Mouse (Mus musculus) left cerebral cortex, adult 18-20 months (tissue): ENCODE measurements around the gene Ror2. TPM values are rescaled to one million over a fixed set of nuclear protein-coding genes. Genes with fewer than 3 reads are reported as not detected.

Experiments
- DNase-seq, 2 experiments: peaks; one replicate each; pipeline ENCODE4 v3.0.0; 2021 to 2022; ENCODE audit warnings: low spot score in 2 of 2, mixed read lengths in 1 of 2
- total RNA-seq, 2 experiments: library from RNA; stranded (reverse); gene quantifications; 2 replicates each; pipeline ENCODE4 v1.2.3; 2021

Ror2 gene
- total RNA-seq, 2 experiments from 2014 or later = 1.1 to 1.8 TPM

DNA sequence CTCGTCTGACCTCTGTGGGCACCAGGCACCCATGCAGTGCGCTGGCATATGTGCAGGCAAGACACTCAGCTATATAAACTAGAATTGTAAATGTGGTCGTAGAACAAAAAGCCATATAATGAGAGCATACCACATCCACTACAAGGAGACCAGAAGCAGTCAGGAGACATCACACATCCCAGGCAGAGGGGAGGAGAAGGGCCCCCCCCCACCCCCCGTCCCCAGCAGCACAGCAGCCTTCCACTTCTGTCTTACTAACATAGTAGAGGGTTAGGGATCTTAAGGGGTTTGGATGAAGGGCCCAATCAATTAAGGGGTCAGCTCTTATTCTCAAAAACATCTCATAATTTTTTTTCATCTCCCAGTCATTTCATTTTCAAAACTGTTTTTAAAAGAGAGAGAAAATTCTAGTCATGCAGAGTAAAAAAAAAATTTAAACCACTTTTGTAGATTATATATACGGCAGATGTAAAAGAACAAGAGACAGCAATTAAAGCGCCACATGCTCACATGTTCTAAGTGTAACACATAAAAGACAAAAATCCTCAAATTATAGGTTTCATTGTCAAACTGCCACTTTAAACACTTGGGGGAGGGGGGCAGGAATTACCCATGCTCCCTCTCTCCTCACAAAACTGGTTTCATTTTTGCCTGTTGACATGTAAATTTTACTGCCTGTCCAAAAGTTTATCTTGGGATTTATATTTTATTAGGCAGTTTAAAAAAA is 89.8 kb downstream of the Ror2 start:
- no peak for DNase-seq

DNA sequence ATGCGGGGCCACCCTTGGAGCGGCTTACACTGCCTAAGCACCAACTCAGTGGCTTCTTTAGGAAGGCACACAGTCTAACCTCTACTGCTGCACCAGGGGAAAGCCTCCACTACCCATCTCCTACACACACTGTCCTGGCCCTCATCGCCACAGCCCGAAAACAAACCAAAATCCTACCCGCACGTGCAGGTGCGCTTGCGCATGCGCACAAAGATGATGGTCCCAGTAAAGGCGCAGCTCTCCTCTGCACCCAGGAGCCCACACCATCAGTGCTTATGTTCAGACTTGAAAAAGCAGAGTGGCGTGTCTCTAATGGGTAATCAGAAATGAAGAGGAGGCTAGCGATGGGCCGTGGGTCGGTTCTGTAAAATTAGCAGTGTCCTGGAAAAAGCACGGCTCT is 91.6 kb downstream of the Ror2 start:
- DNase-seq = no peak

DNA sequence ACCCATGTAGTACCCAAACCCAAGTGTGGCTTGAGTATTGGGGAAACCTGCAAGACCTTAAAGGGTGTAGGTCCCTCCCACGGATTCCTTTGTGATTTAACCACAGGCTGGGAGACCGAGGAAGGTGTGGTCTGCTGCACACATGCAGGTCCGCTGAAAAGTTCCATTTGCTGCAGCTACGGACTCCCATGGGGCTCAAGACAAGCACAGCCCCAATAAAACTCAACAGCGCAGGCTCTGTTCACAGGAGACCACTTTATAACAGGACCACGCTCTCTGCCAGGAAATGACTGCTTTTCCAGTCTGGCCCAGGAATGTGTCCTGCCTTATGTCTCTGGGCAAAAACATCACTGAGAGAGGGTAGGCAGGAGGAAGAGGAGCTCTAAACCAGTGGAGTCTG is 92.2 kb downstream of the Ror2 start:
- DNase-seq = no peak

DNA sequence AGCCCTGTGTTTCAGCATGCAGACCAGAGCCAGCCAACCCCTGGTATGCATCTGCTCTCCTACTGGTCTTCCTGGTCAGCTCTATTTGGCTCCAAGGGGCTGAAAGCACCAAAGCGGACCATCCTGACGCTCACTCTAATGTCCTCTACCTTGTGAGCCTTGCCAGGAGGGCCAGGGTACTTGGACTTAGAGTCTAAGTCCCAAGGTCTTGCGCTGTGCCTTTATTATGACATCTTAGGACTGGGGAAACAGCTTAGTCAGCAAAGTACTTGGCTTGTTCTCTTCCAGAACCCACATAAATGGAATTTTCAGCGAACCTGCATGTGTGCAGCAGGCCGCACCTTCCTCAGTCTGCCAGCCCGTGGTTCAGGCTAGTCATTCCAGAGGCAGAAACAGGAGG is 93.6 kb downstream of the Ror2 start:
- no peak for DNase-seq

DNA sequence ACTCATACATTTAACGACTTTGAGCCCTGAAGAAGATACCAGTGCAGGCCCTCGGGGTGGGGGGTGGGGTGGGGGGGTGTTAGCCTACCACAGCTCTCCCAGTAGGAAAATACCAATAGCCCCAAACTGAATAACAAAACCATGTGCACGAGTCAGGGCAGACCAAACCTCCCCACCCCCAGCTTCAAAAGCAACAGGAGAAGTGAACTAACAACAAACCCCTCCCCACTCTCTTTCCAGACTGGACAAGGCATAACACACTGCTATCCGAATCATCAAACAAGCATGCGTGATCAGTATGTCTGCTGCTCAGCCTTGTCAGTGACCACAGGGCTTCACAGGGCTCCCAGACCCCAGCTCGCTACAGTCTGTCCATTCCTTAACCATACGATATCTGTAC is 94.3 kb downstream of the Ror2 start:
- DNase-seq = no peak

DNA sequence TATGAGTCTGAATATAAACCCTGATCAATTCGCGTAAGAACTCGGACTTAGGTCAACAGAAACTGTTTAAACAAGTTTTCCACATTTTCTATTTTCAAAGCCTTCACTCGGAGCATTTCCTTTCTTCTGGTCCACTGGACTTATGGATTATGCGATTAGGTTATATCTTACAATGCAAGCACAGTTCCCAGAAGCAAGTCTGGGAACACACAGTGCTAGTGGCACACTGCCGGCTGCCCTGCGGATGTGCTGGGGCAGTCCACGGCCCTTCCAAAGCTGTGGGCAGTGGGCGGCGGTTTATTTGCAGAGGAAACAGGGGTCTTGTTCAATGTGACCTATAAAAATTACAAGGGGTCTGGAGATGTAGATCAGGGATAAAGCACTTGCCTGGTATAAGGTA is 97.0 kb downstream of the Ror2 start:
- no peak for DNase-seq

DNA sequence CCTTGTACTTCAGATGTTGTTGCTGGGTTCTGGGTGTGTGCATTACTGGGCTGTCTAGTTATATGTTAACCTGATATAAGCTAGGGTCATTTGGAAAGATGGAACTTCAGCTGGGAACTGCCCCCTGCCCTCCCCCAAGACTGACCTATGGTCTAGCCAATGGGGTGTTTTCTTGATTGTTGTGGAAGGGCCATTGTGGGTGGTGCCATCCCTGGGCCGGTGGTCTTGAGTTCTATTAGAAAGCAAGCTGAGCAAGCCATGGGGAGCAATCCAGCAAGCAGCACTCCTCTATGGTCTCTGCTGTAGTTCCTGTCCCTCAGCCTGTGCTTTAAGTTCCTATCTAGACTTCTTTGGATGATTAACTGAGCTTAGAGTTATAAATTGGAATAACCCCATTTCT is 101.1 kb downstream of the Ror2 start:
- no peak for DNase-seq

DNA sequence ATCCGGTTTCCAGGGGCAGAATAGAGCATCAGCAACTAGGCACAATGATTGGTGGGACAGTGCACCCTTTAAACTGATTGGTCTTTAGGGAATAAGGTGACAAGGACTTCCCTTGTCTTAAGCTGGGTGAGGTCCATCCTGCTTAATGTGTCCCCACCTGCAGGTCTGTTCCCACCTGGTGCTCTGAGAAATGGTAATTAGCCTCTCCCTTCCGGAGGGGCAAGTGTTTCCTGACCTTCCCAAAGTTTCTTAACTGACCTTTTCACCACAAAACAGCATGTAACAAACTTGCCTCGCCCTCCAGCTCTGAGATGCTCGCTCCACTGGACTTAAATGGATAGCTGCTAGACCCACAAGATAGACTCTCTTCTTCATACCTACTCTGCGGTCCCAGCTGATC is 101.8 kb downstream of the Ror2 start:
- no peak for DNase-seq

DNA sequence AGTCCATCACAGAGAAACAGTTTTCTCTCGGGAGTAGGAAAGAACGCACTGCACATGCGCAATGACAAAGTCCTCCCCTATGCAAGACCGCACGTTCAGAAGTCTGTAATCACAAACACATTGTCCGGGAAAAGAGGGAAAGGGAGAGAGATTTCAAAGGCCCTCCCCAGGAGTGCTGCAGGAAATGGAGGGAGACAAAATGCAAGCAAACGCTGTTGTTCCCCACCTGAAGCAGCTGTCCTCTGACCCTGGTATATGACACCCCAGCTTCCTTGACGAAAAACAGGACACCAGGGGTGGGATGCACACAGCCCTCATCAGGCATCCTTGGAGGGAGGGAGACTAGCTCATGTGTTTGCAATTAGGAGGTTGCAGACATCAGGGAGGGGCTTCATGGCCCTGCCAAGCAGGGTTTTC is 102.8 kb downstream of the Ror2 start:
- DNase-seq = no peak

DNA sequence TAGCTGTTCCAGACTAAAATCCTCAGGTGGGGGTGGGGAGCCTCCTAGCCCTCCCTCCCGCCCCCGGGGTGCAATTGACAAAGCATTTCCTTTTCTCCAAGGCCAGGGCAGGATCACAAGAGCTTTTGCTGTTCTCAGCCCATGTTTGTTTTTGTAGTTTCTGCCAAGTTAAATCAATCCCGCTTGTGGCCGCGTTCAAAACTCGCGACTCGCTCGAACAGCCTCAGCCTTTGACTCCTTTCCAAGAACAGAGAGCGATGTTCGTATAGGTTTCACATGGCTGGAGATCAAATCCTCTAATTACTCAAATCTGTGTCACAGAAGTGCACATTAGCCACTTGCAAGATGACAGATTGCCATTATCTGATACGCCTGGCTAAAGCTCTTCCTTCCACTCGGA is 107.3 kb downstream of the Ror2 start:
- no peak for DNase-seq

DNA sequence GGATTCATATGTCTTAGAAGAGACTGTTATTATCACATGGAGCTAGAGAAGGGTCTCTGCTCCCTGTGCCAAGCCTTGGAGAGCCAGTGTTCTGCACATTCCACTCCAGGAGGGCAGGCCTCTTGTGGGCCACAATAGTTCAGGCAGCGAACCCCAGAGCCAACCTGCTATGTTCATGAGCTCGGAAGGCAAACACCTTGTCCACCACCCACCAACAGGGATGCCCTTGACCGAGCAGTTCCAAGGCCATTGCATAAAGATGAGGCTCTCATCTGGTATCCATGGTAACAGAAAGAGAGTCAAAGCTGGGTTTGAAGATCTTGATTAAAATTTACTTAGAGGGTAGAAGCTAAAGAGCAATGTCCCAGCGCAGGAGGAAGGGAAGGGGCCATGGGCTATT is 107.8 kb downstream of the Ror2 start:
- DNase-seq = no peak

DNA sequence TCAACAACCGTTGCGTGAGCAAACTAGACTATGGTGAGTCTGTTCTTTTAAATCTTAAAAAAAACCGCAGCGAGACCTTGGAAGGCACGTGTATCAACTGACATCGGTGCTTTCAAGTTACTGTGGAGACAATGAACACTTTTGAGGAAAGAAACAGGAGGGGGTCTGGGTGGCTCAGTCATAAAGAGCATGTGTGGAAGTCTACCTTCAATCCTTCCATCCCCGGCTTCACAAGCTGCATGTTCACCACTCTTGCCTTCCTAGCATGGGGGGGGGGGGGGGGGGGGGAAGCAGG is 108.6 kb downstream of the Ror2 start:
- no peak for DNase-seq

DNA sequence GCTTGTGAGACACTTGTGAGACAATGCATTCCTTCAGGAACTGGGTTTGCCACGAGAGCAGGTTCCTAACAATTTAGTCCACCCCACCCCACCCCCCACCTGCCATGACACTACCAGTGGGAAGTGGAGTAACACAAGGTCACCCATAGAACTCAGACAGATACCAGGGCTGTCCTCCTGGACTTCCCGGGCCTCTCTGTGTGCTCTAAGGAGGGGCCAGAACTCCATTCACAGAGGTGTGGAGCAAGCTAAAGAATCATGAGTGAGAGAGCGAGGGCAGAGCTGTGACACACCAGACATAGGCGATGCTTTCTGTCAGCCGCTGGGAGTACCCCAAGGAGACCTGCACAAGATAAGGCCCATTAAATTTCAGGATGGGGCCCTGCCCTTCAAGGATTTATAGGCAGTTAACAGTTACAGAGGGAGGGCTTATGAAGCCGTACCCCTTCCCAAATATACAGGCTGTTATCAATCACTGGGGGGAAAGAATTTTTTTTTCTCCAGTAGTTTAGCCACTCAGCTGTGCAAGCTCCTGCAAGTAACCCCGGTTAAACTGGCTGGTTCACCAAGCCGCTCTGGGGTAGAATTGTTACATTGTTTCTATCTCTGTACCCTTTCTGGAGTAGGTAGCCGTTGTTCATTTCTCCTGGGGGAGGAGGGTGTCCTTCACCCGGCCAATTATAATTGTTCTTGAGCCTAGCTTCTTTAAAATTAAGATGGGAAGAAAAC is 109.1 kb downstream of the Ror2 start:
- no peak for DNase-seq

DNA sequence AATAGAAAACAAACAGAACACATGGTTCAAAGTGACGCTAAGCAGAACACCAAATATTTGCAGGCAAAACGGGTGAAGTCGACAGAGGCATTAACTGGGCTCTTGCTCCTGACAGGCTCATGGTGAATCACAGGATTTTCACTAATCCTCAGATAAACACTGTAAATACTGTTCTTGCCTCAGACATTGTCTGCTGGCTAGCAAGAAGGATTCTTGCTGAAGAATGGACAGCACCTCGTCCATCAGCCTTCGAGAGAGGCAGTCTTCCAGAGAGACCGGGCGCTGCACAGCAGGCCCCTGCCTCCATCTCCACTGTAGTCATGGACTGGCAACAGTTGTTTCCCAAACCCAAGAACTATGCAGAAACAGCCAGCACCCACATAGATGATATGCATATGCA is 110.9 kb downstream of the Ror2 start:
- DNase-seq = no peak

DNA sequence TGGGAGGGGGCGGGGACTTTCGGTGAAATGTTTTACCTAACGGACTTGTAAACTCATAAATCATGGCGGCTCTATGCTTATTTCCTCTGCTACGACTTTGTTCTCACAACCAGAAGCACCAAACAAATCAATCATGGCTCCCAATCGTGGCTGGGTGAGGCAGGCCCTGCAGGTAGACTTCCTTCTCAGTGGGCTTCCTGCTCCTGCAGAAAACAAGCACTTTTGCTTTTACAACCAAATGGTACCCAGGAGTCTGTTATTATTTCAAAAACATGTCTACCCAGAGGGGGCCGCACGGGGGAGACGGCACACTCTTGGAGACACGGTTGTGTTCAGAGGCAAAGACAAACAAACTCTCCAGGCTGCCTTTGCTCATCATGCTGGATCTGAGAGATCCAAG is 122.3 kb downstream of the Ror2 start:
- DNase-seq = no peak

DNA sequence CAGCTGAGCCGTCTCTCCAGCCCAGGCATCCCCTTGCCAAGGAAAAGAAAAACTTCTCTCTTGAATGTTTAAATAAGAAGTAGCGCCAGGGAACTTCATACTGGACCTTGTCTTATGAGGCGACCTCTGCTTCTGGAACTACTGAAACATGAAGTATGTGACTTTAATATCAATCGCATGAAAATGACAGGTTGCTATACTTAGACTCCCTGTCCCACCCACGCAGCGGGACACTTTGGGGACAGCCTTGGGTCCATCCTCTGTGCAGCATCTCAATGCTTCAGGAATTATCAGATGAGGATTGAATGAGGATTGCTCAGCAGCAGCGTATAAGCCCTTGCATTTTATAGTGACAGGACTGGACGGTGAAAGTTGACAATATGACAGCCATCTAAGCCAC is 122.9 kb downstream of the Ror2 start:
- DNase-seq = no peak

DNA sequence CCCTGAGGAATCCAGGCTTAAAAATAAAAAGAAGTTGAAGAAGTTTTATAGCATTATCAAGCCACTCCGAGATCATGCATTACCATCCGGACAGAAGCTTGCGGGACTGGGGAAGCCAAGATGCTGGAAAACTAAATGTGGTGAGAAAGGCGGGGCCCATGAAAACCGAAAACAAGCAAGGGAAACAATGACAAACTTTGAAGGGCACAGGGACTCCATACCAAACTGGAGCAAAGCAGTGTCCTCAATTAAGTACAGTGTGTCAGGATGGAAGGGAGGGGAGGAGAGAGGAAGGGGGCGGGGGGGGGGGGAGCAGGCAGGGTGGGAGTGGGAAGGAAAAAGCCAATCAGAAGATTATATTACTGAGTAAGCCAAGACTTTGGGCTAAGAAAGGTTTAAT is 126.4 kb downstream of the Ror2 start:
- DNase-seq = no peak

DNA sequence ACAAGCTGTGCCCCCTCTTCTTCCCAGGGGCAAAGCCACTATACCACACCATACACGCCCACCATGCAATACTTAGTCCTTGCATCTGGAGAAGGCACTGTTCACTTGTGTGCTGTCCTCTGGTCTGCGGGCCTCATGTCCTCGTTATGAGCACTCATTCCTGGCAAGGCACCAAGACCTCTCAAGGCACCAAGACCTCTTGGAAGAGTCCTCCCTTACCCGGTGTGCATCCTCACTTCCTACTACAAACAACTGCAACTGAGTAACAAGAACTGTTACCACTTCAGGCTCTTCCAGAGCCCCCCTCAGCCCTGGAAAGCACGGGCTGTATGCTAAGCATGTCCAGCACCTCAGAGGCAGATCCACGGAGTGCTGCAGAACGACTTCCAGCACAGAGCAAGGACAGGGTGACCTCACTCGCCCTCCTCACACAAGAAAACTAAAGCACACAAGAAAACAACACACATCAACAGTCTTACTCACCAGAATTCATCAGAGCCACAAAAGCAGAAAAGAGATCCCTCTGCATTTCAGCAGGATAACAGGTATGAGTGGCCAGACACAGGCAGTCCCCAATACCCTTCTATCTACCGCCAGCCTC is 127.4 kb downstream of the Ror2 start:
- no peak for DNase-seq

DNA sequence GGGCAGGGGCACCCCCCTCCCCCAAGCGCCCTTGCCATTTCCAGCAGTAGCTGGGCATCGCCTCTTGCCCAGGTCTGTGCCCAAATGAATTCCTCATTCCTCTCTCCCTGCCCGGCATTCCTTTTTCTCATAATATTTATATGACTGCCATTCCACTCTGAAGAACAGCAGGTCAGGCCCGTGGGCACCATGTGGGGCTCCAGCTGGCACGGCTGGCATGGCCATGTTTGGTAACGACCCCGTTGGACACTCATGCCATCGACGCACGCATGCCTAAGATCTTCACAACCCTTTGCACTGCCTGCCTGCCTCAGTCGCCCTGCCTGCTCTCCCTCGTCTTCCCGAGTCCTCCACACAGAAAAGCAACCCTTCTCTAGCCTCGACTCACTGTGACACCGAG is 129.0 kb downstream of the Ror2 start:
- DNase-seq = no peak

DNA sequence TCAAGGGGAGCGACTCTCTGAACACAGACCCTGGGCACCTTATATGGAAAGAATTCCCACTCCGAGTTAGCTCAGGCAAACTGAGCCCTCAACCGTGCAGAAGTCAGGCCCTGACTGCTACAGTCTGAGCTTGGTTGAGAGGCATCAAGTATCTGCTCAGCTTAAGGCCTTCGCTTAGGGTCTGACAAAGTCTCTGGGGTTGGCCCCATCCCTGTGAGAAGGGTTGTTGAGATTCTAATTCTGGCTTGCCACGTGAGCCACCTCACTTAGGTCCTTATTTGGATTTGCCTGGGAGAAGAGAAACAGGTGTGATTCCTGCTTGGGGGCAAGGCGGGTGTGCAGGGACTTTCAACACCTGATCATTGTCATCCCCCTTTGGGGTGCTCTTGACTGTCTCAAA is 129.6 kb downstream of the Ror2 start:
- no peak for DNase-seq

DNA sequence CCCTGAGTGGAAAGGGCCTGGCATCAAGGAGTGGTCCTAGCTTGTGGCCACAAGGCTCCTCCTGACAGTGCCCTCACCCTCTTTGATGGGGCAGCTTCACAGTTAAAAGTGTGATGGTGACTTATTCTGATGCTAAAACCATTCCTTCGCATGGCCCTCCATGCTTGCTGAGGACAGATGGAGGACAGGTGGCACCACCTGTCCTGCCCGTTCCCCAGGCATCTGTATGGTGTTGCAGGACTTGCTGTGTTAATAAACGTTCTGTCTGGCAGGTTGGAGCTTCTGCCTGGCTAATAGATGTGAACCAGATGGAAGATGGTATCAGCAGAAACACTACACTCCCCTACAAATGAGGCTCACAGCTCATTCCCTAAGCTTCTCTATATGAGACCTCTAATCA is 140.4 kb downstream of the Ror2 start:
- no peak for DNase-seq

DNA sequence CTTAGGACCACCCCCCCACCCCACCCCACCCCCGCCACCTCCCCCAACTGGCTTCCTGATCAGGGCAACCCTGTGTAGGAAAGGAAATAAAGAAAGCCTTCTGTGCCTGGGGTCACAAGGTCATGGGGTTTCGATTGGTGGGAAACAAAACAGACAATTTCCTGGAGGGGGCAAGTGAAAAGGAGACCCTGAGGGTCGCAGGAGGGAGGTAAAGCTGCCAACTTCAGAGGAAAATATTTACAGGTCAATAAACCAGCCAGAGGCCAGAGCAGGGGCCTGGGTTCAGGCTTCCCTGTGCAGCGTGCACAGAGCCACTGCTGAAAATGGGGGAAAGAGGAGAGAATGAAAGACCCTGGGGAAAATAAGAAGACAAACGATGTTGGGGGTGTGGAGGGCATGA is 142.8 kb downstream of the Ror2 start:
- DNase-seq = no peak

DNA sequence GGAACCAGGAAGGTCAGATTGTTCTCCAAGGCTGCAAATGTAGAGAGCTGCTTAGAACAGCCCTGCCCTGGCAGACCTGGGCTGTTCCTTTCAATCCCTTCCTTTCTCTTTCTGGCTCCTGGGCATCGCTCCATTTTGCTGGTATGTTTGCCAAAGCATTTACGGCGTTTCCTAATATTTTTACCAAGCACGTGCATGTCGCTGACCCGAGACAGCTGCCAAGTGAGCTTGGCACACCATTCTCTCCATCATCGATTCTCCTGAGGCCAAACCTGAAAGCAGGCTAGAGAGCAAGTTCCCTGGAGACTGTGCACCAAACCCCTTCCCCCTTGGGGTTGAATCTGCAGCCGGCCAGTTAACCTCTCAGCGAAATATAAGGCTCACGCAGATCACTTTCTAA is 143.7 kb downstream of the Ror2 start:
- DNase-seq = no peak
